Mouse (Mus musculus) limb, embryonic 14.5 days (tissue): ENCODE data around the gene Fto. TPM values are rescaled to one million over a fixed set of nuclear protein-coding genes. Genes with fewer than 3 reads are reported as not detected.

Source experiments
- ATAC-seq: fragments of 200-750 bp; cut with Nextera tagmentation; 2 replicates; pipeline ENCODE4 v1.8.0; 2017; ENCODE audit warnings: low read depth, moderate number of reproducible peaks, moderate TSS enrichment; ENCODE audit not compliant: low FRiP score
- DNase-seq: peaks from one replicate; pipeline ENCODE4 v3.0.0-alpha.2; 2015; ENCODE audit warnings: low spot score
- H3K27ac ChIP-seq: fragments of 300-500 bp; sonication (generic); replicated peaks from 2 replicates; pipeline ENCODE4 v1.5.1; 2014; ENCODE audit warnings: low read depth, mild to moderate bottlenecking, low read length, moderate library complexity, mixed read lengths
- H3K27me3 ChIP-seq: fragments of 300-500 bp; sonication (generic); 2 replicates; pipeline ENCODE4 v1.6.1; 2014; ENCODE audit warnings: low read length, mixed read lengths; ENCODE audit not compliant: control insufficient read depth, insufficient read depth
- H3K36me3 ChIP-seq: fragments of 300-500 bp; sonication (generic); 2 replicates; pipeline ENCODE4 v1.6.1; 2014; ENCODE audit warnings: mild to moderate bottlenecking, low read length, moderate library complexity, mixed read lengths; ENCODE audit not compliant: control insufficient read depth, insufficient read depth
- H3K4me1 ChIP-seq: fragments of 300-500 bp; sonication (generic); 2 replicates; pipeline ENCODE4 v1.6.1; 2014; ENCODE audit warnings: antibody characterized with exemption, low read length, mixed read lengths; ENCODE audit not compliant: control insufficient read depth, insufficient read depth
- H3K4me2 ChIP-seq: fragments of 300-500 bp; sonication (generic); replicated peaks from 2 replicates; pipeline ENCODE4 v1.6.1; 2014; ENCODE audit warnings: low read depth, mild to moderate bottlenecking, low read length, moderate library complexity; ENCODE audit not compliant: severe bottlenecking
- H3K4me3 ChIP-seq: fragments of 300-500 bp; sonication (generic); replicated peaks from 2 replicates; pipeline ENCODE4 v1.5.1; 2014; ENCODE audit warnings: low read length
- H3K9ac ChIP-seq: fragments of 300-500 bp; sonication (generic); 2 replicates; pipeline ENCODE4 v1.6.1; 2014; ENCODE audit warnings: mild to moderate bottlenecking, low read depth, low read length, moderate library complexity; ENCODE audit not compliant: severe bottlenecking
- H3K9me3 ChIP-seq: fragments of 300-500 bp; sonication (generic); 2 replicates; pipeline ENCODE4 v1.6.1; 2016; ENCODE audit warnings: low read length; ENCODE audit not compliant: control insufficient read depth
- POLR2A ChIP-seq: fragments of 200-500 bp; IDR thresholded peaks from 2 replicates; pipeline ENCODE4 v1.8.0; 2012; ENCODE audit warnings: inconsistent platforms, mild to moderate bottlenecking, moderate library complexity, borderline replicate concordance; ENCODE audit not compliant: insufficient read depth, insufficient read length; ENCODE audit errors: extremely low read depth
- WGBS: fragments of 180-500 bp; shearing (Covaris S2); extraction: QIAGEN DNeasy Blood & Tissue Kit; methylation state at CpG from one replicate; pipeline ENCODE4 v1.1.7; 2014; 5-methylcytosine and 5-hydroxymethylcytosine counted together
- polyA plus RNA-seq, 2 experiments: library from polyadenylated mRNA; depleted of rRNA in 1 of 2; stranded (reverse) in 1 of 2; unstranded in 1 of 2; fragments of >200 nt; fragmentation: Nextera tagmentation in 1 of 2; extraction: Ambion mirVana in 1 of 2; gene quantifications; 2 replicates each; pipeline versions ENCODE4 v1.2.1 to v1.2.3; 2012 to 2014

The Fto gene
- polyA plus RNA-seq, 2 experiments, result 80.0 to 107 TPM

DNA sequence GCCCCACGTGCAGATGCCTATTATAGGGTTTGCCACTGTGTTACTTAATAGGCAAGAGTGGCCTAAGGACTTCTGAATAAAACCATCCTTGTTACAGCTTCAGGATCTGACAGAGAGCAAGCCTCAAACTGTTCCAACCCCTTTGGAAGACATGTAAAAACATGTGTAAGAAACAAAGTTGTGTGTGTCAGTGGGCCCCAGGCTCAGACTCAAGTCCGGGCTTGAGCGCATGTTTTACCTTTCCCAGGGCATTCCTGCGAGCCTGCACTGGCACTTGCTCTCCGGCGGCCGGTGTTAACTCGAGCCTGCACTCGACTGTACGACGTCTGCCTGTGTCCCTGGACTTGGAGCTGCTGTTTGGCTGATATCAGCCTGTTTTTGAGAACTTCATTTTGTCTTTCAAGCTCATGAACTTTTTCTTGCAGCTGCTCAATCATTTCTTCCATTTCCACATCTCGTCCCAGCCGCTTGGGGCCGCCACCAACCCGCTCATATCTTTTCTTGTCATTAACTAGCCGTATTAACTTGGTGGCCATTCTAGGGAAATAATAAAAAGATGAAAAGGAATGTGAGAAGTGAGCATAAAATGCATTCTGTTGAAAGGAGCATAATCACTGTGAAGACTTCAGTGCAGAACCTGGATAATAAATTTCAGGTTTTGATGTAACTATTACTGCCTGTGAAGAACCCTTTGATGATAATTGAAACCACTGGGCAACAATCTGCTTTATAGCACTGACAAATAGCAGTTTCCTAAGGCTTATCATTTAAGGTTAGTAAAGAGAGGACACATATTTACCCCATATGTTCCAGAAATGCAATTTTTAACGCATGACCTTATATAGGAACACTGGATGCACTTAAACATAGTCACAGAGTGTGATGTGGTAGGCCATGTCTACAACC, 8.6 kb upstream of the Fto start:
- DNase-seq, result peak; percentile 59
- Histone ChIP-seq H3K36me3 (no peaks in the 10 kb centered on the region), H3K4me1 (0 out of 2 replicates have a peak, but pooled peaks cover 2% of the 10 kb centered on the region), H3K27ac (no peak overlapping the region; the same call in 1 of the 2 replicates), H3K4me2 (no peak overlapping the region), H3K9me3 (no peaks in the 10 kb centered on the region), H3K27me3 (no peaks in the 10 kb centered on the region), H3K9ac (no peak overlapping the region), H3K4me3 (no peak overlapping the region)
- ATAC-seq, result no peak
- 13% methylated on average over 17 of the region's 17 CpGs for WGBS
- TF ChIP-seq POLR2A, result no peak

GRCm38 (mm10) chr8:91312342-91312741, 983 bp upstream of the Fto start:
- Histone ChIP-seq H3K4me2 (peak overlapping the region; percentile 69), H3K4me3 (peak overlapping the region; percentile 72), H3K9ac (peak overlapping the region; percentile 61), H3K4me1 (peaks cover 12% of the 10 kb centered on the region; the same call in 1 of the 2 replicates), H3K27ac (no peak overlapping the region), H3K36me3 (0 out of 2 replicates have a peak, but pooled peaks cover 3% of the 10 kb centered on the region), H3K27me3 (no peaks in the 10 kb centered on the region), H3K9me3 (no peaks in the 10 kb centered on the region)
- no peak for TF ChIP-seq POLR2A
- DNase-seq, result no peak
- no peak for ATAC-seq
- WGBS, result 85% methylated on average over 2 of the region's 2 CpGs

- Histone ChIP-seq H3K4me3 (no peak overlapping the region), H3K4me1 (peaks cover 8% of the 10 kb centered on the region; the same call in 1 of the 2 replicates), H3K27ac (no peak overlapping the region), H3K4me2 (no peak overlapping the region), H3K27me3 (no peaks in the 10 kb centered on the region), H3K36me3 (0 out of 2 replicates have a peak, but pooled peaks cover 3% of the 10 kb centered on the region), H3K9ac (no peak overlapping the region), H3K9me3 (no peaks in the 10 kb centered on the region)
- TF ChIP-seq POLR2A, result no peak
- ATAC-seq, result no peak
- no peak for DNase-seq
- WGBS, result 91% methylated on average over 5 of the region's 5 CpGs
Observed at GRCm38 (mm10) chr8:91317567-91318227, 4.4 kb downstream of the Fto start.

- H3K4me3 ChIP-seq, result no peak overlapping the region
- ATAC-seq (no peak), DNase-seq (no peak)
- H3K27ac ChIP-seq, result no peak overlapping the region
- 82% methylated on average over 7 of the region's 7 CpGs for whole genome bisulfite sequencing
- peaks cover 13% of the 10 kb centered on the region; the same call in 1 of the 2 replicates for H3K4me1 ChIP-seq
- 0 out of 2 replicates have a peak, but pooled peaks cover 3% of the 10 kb centered on the region for H3K36me3 ChIP-seq
- H3K9ac ChIP-seq, result no peak overlapping the region
- H3K4me2 ChIP-seq, result no peak overlapping the region
- TF ChIP-seq POLR2A, result no peak
- no peaks in the 10 kb centered on the region for H3K27me3 ChIP-seq
- H3K9me3 ChIP-seq, result no peaks in the 10 kb centered on the region
Observed at GRCm38 (mm10) chr8:91318938-91319729, 5.8 kb downstream of the Fto start.

DNA sequence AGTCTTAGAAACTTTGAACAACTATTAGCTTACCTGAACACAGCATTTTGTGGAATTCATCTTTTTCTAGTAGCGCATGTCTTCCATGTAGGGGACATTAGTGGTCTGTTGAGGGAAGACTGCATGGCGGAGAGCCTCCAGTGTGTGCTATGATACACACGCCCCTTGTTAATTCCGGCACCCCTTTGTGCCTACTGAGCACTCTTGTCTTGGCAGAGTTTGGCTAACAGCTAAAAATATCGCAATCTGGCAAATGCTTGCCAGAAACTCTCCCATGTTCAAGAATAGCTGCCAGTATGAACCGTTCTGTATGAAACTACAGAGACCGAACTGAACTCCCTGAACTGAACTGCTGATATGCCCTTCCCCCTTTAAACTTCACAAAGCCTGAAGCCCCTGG, 10.2 kb downstream of the Fto start:
- Histone ChIP-seq H3K4me3 (no peak overlapping the region), H3K9me3 (no peaks in the 10 kb centered on the region), H3K4me1 (peaks cover 5% of the 10 kb centered on the region; the same call in 1 of the 2 replicates), H3K27me3 (no peaks in the 10 kb centered on the region), H3K36me3 (peaks cover 3% of the 10 kb centered on the region; the same call in 1 of the 2 replicates), H3K9ac (no peak overlapping the region), H3K27ac (no peak overlapping the region), H3K4me2 (no peak overlapping the region)
- ATAC-seq, result no peak
- no peak for DNase-seq
- WGBS, result 81% methylated on average over 7 of the region's 7 CpGs
- no peak for TF ChIP-seq POLR2A
